Mouse (Mus musculus) E14TG2a.4 (cell line): Measurements from ENCODE around the gene Rdh14.

ENCODE experiments used
- H3K27me3 ChIP-seq: 2 replicates; pipeline ENCODE4 v1.6.1; 2014; ENCODE audit warnings: low read length, control low read depth; ENCODE audit not compliant: insufficient read depth
- H3K36me3 ChIP-seq: 2 replicates; pipeline ENCODE4 v1.6.1; 2014; ENCODE audit warnings: low read length, control low read depth; ENCODE audit not compliant: insufficient read depth
- H3K4me1 ChIP-seq: replicated peaks from 2 replicates; pipeline ENCODE4 v1.6.1; 2014; ENCODE audit warnings: low read depth, low read length, control low read depth
- H3K4me3 ChIP-seq: replicated peaks from 2 replicates; pipeline ENCODE4 v1.5.1; 2014; ENCODE audit warnings: mild to moderate bottlenecking, low read length
- H3K9me3 ChIP-seq: 2 replicates; pipeline ENCODE4 v1.6.1; 2014; ENCODE audit warnings: low read length, control low read depth
- CTCF ChIP-seq: conservative IDR thresholded peaks from 2 replicates; pipeline ENCODE4 v1.5.1; 2014; ENCODE audit warnings: low read length
- NANOG ChIP-seq: IDR thresholded peaks from 2 replicates; pipeline ENCODE4 v1.6.1; 2014; ENCODE audit warnings: borderline replicate concordance, low read length, mixed read lengths
- POU5F1 ChIP-seq: IDR thresholded peaks from 2 replicates; pipeline ENCODE4 v1.6.1; 2014; ENCODE audit warnings: low read length, borderline replicate concordance

Gene Rdh14

GRCm38 (mm10) chr12:10390671-10391441, at the start of gene Rdh14:
Gene Rdh14 (plus strand): TSS chr12:10390772.
- TF ChIP-seq POU5F1 (no peak), NANOG (no peak), CTCF (peak; percentile 27)
- peak within 1 kb of the TSS; percentile 88 for H3K4me3 ChIP-seq
- H3K36me3 ChIP-seq: peaks cover 3% of the 10 kb centered on the region; the same call in 1 of the 2 replicates
- H3K9me3 ChIP-seq: no peaks in the 10 kb centered on the region
- peaks cover 5% of the 10 kb centered on the region for H3K4me1 ChIP-seq
- H3K27me3 ChIP-seq: no peaks in the 10 kb centered on the region

GRCm38 (mm10) chr12:10350706-10351105, 39.9 kb upstream of the Rdh14 start:
- TF ChIP-seq NANOG (no peak), CTCF (no peak), POU5F1 (no peak)
- Histone ChIP-seq H3K4me3 (no peak overlapping the region), H3K27me3 (no peaks in the 10 kb centered on the region), H3K36me3 (no peaks in the 10 kb centered on the region), H3K4me1 (no peaks in the 10 kb centered on the region), H3K9me3 (no peaks in the 10 kb centered on the region)

- no peaks in the 10 kb centered on the region for H3K36me3 ChIP-seq
- TF ChIP-seq POU5F1 (no peak), NANOG (no peak), CTCF (no peak)
- no peaks in the 10 kb centered on the region for H3K4me1 ChIP-seq
- H3K27me3 ChIP-seq: no peaks in the 10 kb centered on the region
- H3K4me3 ChIP-seq: no peak overlapping the region
- no peaks in the 10 kb centered on the region for H3K9me3 ChIP-seq
These were observed 32.8 kb upstream of the Rdh14 start for GRCm38 (mm10) chr12:10357756-10358155.

GRCm38 (mm10) chr12:10369673-10370072, 20.9 kb upstream of the Rdh14 start, which contains the start of gene Nt5c1b:
Gene Nt5c1b (plus strand): TSS chr12:10369973.
- Histone ChIP-seq H3K4me3 (no peak within 1 kb of the TSS), H3K9me3 (no peaks in the 10 kb centered on the region), H3K36me3 (no peaks in the 10 kb centered on the region), H3K27me3 (no peaks in the 10 kb centered on the region), H3K4me1 (no peaks in the 10 kb centered on the region)
- TF ChIP-seq POU5F1 (no peak), CTCF (no peak), NANOG (no peak)

- Histone ChIP-seq H3K4me3 (no peak overlapping the region), H3K9me3 (no peaks in the 10 kb centered on the region), H3K4me1 (no peaks in the 10 kb centered on the region), H3K27me3 (no peaks in the 10 kb centered on the region), H3K36me3 (no peaks in the 10 kb centered on the region)
- TF ChIP-seq CTCF (no peak), POU5F1 (no peak), NANOG (no peak)
These were observed 10.2 kb downstream of the Rdh14 start for GRCm38 (mm10) chr12:10400788-10401187.

GRCm38 (mm10) chr12:10402421-10403115, 12.0 kb downstream of the Rdh14 start:
- no peak overlapping the region for H3K4me3 ChIP-seq
- TF ChIP-seq NANOG: no peak
- no peak for TF ChIP-seq POU5F1
- no peak for TF ChIP-seq CTCF
- H3K27me3 ChIP-seq: no peaks in the 10 kb centered on the region
- no peaks in the 10 kb centered on the region for H3K4me1 ChIP-seq
- no peaks in the 10 kb centered on the region for H3K9me3 ChIP-seq
- H3K36me3 ChIP-seq: no peaks in the 10 kb centered on the region

- no peak for TF ChIP-seq NANOG
- TF ChIP-seq CTCF: no peak
- TF ChIP-seq POU5F1: no peak
- Histone ChIP-seq H3K4me3 (no peak overlapping the region), H3K9me3 (no peaks in the 10 kb centered on the region), H3K36me3 (no peaks in the 10 kb centered on the region), H3K27me3 (no peaks in the 10 kb centered on the region), H3K4me1 (no peaks in the 10 kb centered on the region)
These were observed 20.1 kb downstream of the Rdh14 start for GRCm38 (mm10) chr12:10410511-10411179.

- H3K36me3 ChIP-seq: no peaks in the 10 kb centered on the region
- H3K4me1 ChIP-seq: no peaks in the 10 kb centered on the region
- TF ChIP-seq POU5F1 (no peak), NANOG (no peak)
- no peaks in the 10 kb centered on the region for H3K9me3 ChIP-seq
- H3K27me3 ChIP-seq: no peaks in the 10 kb centered on the region
- H3K4me3 ChIP-seq: no peak overlapping the region
These were observed 20.9 kb downstream of the Rdh14 start for GRCm38 (mm10) chr12:10411453-10411852.
